Mouse (Mus musculus): ENCODE measurements around the gene Dennd1c.

DNA sequence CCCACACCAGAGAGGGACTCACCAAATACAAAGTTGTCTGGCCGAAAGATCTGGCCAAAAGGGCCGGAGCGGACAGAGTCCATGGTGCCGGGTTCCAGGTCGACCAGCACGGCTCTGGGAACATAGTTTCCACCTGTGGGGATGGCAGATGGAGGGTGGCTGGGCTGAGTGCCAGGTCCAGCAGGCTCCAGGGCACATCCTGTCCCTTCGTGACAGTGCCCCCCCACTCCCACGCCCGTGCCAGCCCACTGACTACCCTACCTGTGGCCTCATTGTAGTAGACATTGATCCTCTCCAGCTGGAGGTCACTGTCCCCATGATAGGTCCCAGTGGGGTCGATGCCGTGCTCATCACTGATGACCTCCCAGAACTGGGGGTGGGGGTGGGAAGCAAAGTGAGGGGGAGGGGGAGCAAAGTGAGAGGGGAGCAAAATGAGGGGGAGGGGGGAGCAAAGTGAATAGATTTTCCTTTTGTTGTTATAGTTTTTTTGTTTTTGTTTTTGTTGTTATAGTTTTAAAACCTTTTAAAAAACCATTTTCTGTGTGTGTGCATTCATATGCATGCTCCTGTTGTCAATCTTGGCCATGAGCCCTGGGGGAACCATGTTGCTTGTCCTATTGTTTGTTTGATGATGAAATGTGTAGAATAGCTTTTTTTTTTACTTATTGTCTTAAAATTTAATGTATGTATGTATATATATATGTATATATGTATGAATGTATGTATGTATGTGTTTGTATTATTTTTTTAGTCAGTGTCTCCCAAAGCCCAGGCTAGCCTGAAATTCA, 7.8 kb upstream of the Dennd1c start:
- TF ChIP-seq CTCF (IDR thresholded peaks at IDR 0.05; ENCODE audit: insufficient read depth, low read depth, low read length), result no peak
- no peak for TF ChIP-seq POLR2A (IDR thresholded peaks at IDR 0.05; ENCODE audit: insufficient read depth, low read depth, low read length)
